Mouse (Mus musculus): ENCODE measurements around the gene Fbxo42. TPM values are rescaled to one million over a fixed set of nuclear protein-coding genes. Genes with fewer than 3 reads are reported as not detected.

The Fbxo42 gene
- 28.6 and 31.9 TPM in 2 replicates for polyA plus RNA-seq (2014; fragmentation: Nextera tagmentation; extraction: Ambion mirVana)

DNA sequence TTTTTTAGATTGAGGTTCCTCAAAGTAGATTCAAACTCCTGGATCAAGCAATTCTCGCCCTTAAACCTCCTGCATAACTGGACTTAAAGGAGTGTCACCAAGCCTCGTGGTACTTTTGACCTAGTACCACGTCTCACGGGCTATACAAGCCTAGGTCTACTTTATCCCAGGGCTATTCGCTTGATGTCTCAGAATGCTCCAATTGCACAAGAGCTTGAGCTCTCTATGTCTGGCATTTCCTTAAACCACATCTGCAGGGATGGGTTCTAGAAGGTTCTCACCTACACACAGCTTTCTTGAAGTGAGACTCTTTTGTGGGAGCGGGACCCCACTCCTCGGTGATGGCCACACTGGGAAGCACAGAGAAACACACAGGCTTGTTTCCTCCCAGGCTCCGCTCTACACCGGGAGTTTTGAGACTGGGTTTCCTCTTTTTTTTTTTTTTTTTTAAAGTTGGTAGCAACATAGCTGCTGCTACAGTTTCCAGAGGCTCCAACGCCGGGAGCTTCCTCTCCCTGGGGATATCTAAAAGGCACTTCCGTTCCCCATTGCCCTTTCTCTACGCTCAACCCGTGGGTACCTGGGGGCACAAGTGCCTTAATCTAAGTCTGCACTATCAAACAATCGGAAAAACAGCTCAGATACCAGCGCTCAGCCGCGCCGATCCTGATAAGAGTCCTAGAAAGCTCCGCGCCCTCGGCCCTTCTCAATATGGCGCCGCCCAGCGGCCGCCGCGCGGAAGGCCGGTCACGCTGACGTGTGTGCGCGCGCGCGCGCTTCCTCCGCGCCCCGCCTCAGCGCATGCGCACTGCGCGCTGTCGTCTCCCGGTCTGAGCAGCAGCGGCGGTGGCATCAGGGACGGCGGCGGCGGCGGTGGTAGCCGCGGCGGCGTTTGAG lies at the start of gene Fbxo42:
Gene Fbxo42 (plus strand): TSS at position 802 of the 897 bp plus-strand sequence.
- DNase-seq (peak; percentile 99), ATAC-seq (ENCODE audit: low FRiP score, low TSS enrichment) (peak; percentile 83)
- H3K4me3 ChIP-seq (replicated peaks; ENCODE audit: low read depth, low read length) = peak within 1 kb of the TSS; percentile 97
- H3K9ac ChIP-seq (replicated peaks; ENCODE audit: low read length) = peak within 1 kb of the TSS; percentile 96
- H3K4me1 ChIP-seq (ENCODE audit: control insufficient read depth, insufficient read depth, low read length) = peaks cover 16% of the 10 kb centered on the region
- H3K36me3 ChIP-seq (ENCODE audit: control insufficient read depth, insufficient read depth, low read length) = no peaks in the 10 kb centered on the region
- no peaks in the 10 kb centered on the region for H3K9me3 ChIP-seq (ENCODE audit: control insufficient read depth, low read length)
- peak within 1 kb of the TSS; percentile 58 for H3K4me2 ChIP-seq (ENCODE audit: low read length)
- 9% methylated on average over 58 of the region's 58 CpGs for WGBS
- peak within 1 kb of the TSS; percentile 90 for H3K27ac ChIP-seq (replicated peaks; ENCODE audit: low read depth, low read length)
- H3K27me3 ChIP-seq (ENCODE audit: control insufficient read depth, insufficient read depth, low read length) = no peaks in the 10 kb centered on the region

DNA sequence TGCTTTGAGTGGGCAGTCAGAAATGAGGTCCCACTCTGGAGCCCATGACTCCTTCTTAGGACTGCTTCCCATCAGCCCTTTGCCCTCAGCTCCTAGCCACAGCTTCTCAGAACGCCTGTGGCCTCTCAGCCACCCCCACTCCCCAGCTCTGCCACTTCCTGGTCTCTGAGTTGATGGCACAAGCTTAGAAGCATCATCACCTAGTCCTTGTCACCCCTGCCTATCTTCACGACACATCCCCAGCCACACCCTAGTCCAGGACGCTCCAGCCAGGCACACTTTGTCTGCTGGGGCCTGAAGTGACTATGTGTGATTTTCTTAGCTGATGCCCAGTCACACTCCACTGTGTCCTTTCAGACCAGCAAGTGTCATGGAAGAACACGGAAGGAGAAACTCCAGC lies 48.8 kb upstream of the Fbxo42 start:
- Histone ChIP-seq H3K4me3 (replicated peaks; ENCODE audit: low read depth, low read length) (no peak overlapping the region), H3K9me3 (ENCODE audit: control insufficient read depth, low read length) (no peaks in the 10 kb centered on the region), H3K4me2 (ENCODE audit: low read length) (no peak overlapping the region), H3K27ac (replicated peaks; ENCODE audit: low read depth, low read length) (no peak overlapping the region), H3K9ac (replicated peaks; ENCODE audit: low read length) (no peak overlapping the region), H3K36me3 (ENCODE audit: control insufficient read depth, insufficient read depth, low read length) (no peaks in the 10 kb centered on the region), H3K27me3 (ENCODE audit: control insufficient read depth, insufficient read depth, low read length) (no peaks in the 10 kb centered on the region), H3K4me1 (ENCODE audit: control insufficient read depth, insufficient read depth, low read length) (no peaks in the 10 kb centered on the region)
- 78% methylated on average over 4 of the region's 4 CpGs for WGBS
- DNase-seq (no peak), ATAC-seq (ENCODE audit: low FRiP score, low TSS enrichment) (no peak)

DNA sequence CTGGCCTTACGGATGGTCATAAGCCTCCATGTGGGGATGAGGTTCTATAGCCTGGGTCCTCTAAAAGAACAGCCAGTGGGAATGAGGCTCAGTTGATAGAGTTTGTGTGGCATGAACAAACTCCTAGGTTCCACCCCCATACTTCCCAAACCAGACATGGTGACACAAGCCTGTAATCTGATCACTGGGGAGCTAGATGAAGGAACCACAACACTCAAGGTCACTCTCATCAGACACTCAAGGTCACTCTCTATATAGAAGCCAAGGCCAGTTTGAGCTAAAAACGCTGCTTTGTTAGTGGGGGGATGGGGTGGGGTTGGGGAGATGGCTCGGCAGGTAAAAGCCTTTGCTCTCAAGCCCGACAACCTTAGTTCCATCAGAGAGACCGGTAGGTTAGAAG lies 47.8 kb upstream of the Fbxo42 start:
- Histone ChIP-seq H3K36me3 (ENCODE audit: control insufficient read depth, insufficient read depth, low read length) (no peaks in the 10 kb centered on the region), H3K4me2 (ENCODE audit: low read length) (no peak overlapping the region), H3K4me3 (replicated peaks; ENCODE audit: low read depth, low read length) (no peak overlapping the region), H3K4me1 (ENCODE audit: control insufficient read depth, insufficient read depth, low read length) (no peaks in the 10 kb centered on the region), H3K27ac (replicated peaks; ENCODE audit: low read depth, low read length) (no peak overlapping the region), H3K9ac (replicated peaks; ENCODE audit: low read length) (no peak overlapping the region), H3K9me3 (ENCODE audit: control insufficient read depth, low read length) (no peaks in the 10 kb centered on the region), H3K27me3 (ENCODE audit: control insufficient read depth, insufficient read depth, low read length) (no peaks in the 10 kb centered on the region)
- no peak for ATAC-seq (ENCODE audit: low FRiP score, low TSS enrichment)
- no peak for DNase-seq
- WGBS = 83% methylated on average over 5 of the region's 5 CpGs

DNA sequence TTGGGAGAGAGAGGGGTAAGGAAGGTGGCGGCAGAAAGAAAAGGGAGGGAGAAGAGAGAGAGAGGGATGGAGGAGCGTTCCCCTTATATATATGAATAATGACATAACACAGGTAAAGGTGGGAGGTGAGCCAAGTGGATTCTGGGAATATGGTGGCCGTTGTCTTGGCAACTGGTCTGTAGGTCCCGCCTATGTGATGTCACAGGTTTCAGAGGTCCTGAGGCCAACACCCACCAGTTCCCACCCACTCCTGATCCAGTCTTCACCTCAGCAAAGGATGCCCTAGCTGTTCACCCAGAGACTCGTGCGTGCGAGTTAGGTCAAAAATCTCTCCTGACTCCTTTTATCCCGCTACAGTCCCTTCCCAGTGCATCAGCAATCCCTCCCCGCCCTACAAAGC lies 46.4 kb upstream of the Fbxo42 start:
- Histone ChIP-seq H3K4me3 (replicated peaks; ENCODE audit: low read depth, low read length) (no peak overlapping the region), H3K9me3 (ENCODE audit: control insufficient read depth, low read length) (no peaks in the 10 kb centered on the region), H3K36me3 (ENCODE audit: control insufficient read depth, insufficient read depth, low read length) (no peaks in the 10 kb centered on the region), H3K27me3 (ENCODE audit: control insufficient read depth, insufficient read depth, low read length) (no peaks in the 10 kb centered on the region), H3K4me1 (ENCODE audit: control insufficient read depth, insufficient read depth, low read length) (no peaks in the 10 kb centered on the region), H3K4me2 (ENCODE audit: low read length) (no peak overlapping the region), H3K27ac (replicated peaks; ENCODE audit: low read depth, low read length) (no peak overlapping the region), H3K9ac (replicated peaks; ENCODE audit: low read length) (no peak overlapping the region)
- ATAC-seq (ENCODE audit: low FRiP score, low TSS enrichment) = no peak
- 92% methylated on average over 9 of the region's 9 CpGs for WGBS
- DNase-seq = no peak

DNA sequence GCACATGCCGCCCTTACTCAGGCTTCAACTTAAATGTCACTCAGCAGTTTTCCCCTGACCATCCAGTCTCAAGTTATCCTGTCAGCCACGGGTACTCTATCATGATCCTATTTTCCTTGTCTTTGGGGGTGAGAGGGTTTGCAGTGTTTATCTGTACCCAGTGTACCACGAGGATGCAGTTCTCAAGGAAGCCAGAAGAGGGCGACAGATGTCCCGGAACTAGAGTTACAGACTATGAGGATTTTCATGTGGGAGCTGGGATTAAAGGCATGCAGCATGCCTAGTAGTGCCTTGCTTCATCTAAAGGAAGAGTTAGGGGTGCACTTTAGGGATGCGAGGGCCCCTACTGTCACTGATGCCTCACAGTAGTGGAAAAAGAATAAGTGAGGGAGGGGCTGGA lies 45.9 kb upstream of the Fbxo42 start:
- no peak overlapping the region for H3K9ac ChIP-seq (replicated peaks; ENCODE audit: low read length)
- H3K27me3 ChIP-seq (ENCODE audit: control insufficient read depth, insufficient read depth, low read length) = no peaks in the 10 kb centered on the region
- no peak overlapping the region for H3K27ac ChIP-seq (replicated peaks; ENCODE audit: low read depth, low read length)
- no peak for DNase-seq
- no peaks in the 10 kb centered on the region for H3K9me3 ChIP-seq (ENCODE audit: control insufficient read depth, low read length)
- no peak for ATAC-seq (ENCODE audit: low FRiP score, low TSS enrichment)
- no peak overlapping the region for H3K4me2 ChIP-seq (ENCODE audit: low read length)
- WGBS = 63% methylated on average over 6 of the region's 6 CpGs
- H3K4me3 ChIP-seq (replicated peaks; ENCODE audit: low read depth, low read length) = no peak overlapping the region
- H3K36me3 ChIP-seq (ENCODE audit: control insufficient read depth, insufficient read depth, low read length) = no peaks in the 10 kb centered on the region
- no peaks in the 10 kb centered on the region for H3K4me1 ChIP-seq (ENCODE audit: control insufficient read depth, insufficient read depth, low read length)

DNA sequence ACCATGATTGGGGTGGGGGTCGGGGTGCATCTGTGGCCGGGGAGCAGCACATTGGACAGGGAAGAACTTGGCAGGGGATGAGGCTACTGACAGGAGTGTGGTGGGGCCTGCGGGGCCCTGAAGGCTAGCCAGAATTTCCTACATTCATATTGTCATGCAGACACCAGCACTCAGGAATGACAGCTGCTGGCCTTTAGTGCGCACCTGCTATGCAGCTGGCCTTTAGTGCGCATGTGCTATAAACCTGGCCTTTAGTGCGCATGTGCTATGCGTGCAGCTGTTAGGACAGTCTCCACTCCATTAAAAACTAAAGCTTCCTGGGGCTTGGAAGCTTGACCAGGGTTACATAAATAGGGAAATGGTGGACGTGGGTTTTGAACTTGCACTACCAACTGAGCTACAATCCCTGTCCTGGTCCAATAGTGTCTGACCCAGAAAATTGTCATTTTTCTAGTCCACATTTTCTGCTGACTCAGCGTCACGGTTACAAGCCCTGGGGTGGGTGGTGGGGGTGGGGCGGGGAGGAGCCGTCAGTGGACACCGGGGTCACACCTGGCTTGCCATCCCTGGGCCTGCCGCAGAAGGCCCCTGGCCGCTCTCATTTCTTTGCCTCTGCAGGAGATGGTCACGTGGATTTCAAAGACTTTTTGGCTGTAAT lies 41.1 kb upstream of the Fbxo42 start:
- 81% methylated on average over 16 of the region's 16 CpGs for WGBS
- no peak overlapping the region for H3K4me2 ChIP-seq (ENCODE audit: low read length)
- no peaks in the 10 kb centered on the region for H3K27me3 ChIP-seq (ENCODE audit: control insufficient read depth, insufficient read depth, low read length)
- no peak for ATAC-seq (ENCODE audit: low FRiP score, low TSS enrichment)
- H3K36me3 ChIP-seq (ENCODE audit: control insufficient read depth, insufficient read depth, low read length) = peaks cover 10% of the 10 kb centered on the region; the same call in 1 of the 2 replicates
- H3K4me3 ChIP-seq (replicated peaks; ENCODE audit: low read depth, low read length) = no peak overlapping the region
- H3K9me3 ChIP-seq (ENCODE audit: control insufficient read depth, low read length) = no peaks in the 10 kb centered on the region
- no peaks in the 10 kb centered on the region for H3K4me1 ChIP-seq (ENCODE audit: control insufficient read depth, insufficient read depth, low read length)
- no peak overlapping the region for H3K9ac ChIP-seq (replicated peaks; ENCODE audit: low read length)
- H3K27ac ChIP-seq (replicated peaks; ENCODE audit: low read depth, low read length) = no peak overlapping the region
- DNase-seq = no peak

DNA sequence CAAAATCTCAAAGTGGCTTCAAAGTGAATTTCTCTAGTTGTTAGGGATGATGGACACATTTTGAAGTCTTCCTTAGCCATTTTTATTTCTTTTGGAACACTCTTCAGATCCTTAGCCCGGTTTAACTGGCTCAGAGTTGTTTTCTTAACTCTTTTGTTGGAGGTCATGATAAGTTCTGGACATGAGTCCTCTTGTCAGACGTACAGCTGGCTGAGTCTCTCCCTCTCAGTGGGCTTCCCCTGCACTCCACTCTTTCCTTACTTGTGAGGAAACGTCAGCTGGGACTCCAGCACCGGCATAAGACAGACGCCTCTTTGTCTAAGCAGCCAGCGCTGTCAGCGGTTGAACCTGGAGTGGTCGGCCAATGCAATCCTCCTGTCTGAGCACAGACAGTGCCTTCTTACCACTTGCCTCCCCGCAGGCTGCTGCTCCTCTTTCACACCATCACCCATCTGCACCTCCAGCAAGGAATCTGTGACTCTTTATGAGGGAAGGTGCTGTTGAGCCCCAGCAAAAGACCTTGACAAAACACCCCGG lies 39.4 kb upstream of the Fbxo42 start:
- 55% methylated on average over 10 of the region's 10 CpGs for WGBS

DNA sequence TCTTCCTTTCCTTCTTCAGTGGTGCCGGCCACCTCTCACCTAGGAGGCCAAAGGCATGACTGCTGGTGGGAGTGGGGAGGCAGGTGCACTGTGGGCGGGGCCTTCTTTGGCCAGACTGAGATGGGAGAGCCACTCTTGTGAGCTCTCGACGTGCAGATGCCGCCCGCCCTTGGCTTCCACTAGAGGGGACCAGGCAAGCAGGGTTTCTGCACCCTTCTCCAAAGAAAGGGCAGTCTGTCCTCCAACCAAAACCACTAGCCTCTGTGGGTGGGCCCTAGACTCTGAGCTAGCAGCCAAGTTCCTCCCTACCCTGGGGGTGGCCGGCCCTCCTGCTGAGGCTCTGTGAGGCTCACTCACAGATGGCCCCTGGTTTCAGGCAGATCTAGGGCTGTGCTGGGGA lies 33.9 kb upstream of the Fbxo42 start:
- ATAC-seq (ENCODE audit: low FRiP score, low TSS enrichment) (peak; percentile 37; the same call in 1 of the 2 replicates), DNase-seq (no peak)
- no peaks in the 10 kb centered on the region for H3K4me1 ChIP-seq (ENCODE audit: control insufficient read depth, insufficient read depth, low read length)
- no peaks in the 10 kb centered on the region for H3K27me3 ChIP-seq (ENCODE audit: control insufficient read depth, insufficient read depth, low read length)
- no peak overlapping the region for H3K4me2 ChIP-seq (ENCODE audit: low read length)
- H3K27ac ChIP-seq (replicated peaks; ENCODE audit: low read depth, low read length) = no peak overlapping the region
- H3K4me3 ChIP-seq (replicated peaks; ENCODE audit: low read depth, low read length) = no peak overlapping the region
- no peaks in the 10 kb centered on the region for H3K9me3 ChIP-seq (ENCODE audit: control insufficient read depth, low read length)
- no peak overlapping the region for H3K9ac ChIP-seq (replicated peaks; ENCODE audit: low read length)
- 74% methylated on average over 7 of the region's 7 CpGs for WGBS
- peaks cover 62% of the 10 kb centered on the region for H3K36me3 ChIP-seq (ENCODE audit: control insufficient read depth, insufficient read depth, low read length)

More for the DNA sequence above, 39.4 kb upstream of the Fbxo42 start:
- Histone ChIP-seq H3K27ac (replicated peaks; ENCODE audit: low read depth, low read length) (no peak overlapping the region), H3K4me3 (replicated peaks; ENCODE audit: low read depth, low read length) (no peak overlapping the region), H3K27me3 (ENCODE audit: control insufficient read depth, insufficient read depth, low read length) (no peaks in the 10 kb centered on the region), H3K9me3 (ENCODE audit: control insufficient read depth, low read length) (no peaks in the 10 kb centered on the region), H3K9ac (replicated peaks; ENCODE audit: low read length) (no peak overlapping the region), H3K36me3 (ENCODE audit: control insufficient read depth, insufficient read depth, low read length) (peaks cover 17% of the 10 kb centered on the region; the same call in 1 of the 2 replicates), H3K4me2 (ENCODE audit: low read length) (no peak overlapping the region), H3K4me1 (ENCODE audit: control insufficient read depth, insufficient read depth, low read length) (no peaks in the 10 kb centered on the region)
- ATAC-seq (ENCODE audit: low FRiP score, low TSS enrichment) (no peak), DNase-seq (no peak)

Data from midbrain, embryonic 14.5 days (tissue).